Mouse (Mus musculus) ES-E14 (cell line): ENCODE measurements around the gene Fermt2.

Experiments used
- CHD2 ChIP-seq: IDR thresholded peaks from 2 replicates; pipeline ENCODE4 v1.6.1; 2014; ENCODE audit warnings: mild to moderate bottlenecking, low read depth, low read length, inconsistent platforms
- ZNF384 ChIP-seq: IDR thresholded peaks from 2 replicates; pipeline ENCODE4 v1.6.1; 2012; ENCODE audit warnings: low read depth, low read length, inconsistent platforms

DNA sequence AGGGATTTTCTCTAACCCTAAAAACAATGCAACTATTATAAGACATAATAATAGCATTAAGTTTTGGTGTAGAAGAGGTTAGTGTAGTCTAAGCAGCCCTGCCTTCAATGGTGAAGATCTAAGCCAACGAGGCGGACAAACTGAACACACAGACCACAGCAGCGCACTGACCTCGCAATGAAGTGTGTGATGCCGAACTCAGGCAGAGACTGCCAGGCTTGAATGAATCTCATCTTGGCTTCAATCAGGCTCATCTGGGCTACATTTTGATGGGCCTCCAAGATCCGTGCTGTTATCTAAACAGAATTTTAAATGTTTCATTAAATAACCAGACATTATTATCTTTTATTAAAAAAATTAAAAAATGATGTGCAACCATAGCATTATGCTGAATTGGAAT, 68.0 kb downstream of the Fermt2 start:
- TF ChIP-seq ZNF384, result no peak
- TF ChIP-seq CHD2, result no peak
